Mouse (Mus musculus): ENCODE data around the gene Nf2.

DNA sequence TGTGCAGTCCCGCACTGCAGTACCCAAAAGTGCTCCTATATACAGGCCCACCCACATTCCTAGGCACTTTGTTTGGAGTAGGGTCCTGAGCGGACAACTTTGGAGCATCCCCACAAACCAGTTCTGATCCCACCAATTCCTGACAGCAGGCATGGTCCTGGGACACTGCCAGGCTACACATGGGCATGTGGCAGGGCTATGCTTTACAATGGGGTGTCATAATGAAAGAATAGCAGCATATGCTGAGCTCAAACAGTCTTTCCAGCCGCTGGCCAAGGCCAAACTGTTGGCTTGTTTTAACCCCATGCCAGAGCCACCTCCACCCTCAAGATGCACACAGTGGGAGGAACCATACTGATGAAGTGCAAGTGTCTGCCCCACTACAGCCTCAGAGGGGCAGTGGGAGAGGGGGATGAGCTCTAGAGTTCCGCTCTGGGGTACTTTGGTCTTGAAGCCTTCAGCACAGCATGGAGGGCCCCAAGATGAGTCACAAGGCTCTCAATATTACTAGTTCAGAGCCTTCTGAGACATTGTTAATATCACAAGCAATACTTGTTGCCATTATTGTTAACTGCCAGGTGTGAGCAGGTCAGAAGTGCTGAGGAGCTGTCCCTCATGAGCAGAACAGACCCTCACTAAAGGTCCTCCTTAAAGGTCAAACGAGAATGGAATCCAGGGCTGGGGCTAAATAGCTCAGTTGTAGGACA, 132.7 kb downstream of the Nf2 start:
- TF ChIP-seq CTCF (IDR thresholded peaks at IDR 0.05; ENCODE audit: low read depth) (no peak), EP300 (optimal IDR thresholded peaks at IDR 0.05) (no peak)

Measured in stomach, postnatal 0 days (tissue).